Mouse (Mus musculus) kidney, postnatal 0 days (tissue): ENCODE measurements at regions not wholly inside any gene's neighbourhood (a gene's known extent, or its start where the extent isn't known, plus 50 kb on each side); places are given as distances from the start of the nearest gene placed in this dataset.

Source experiments
- ATAC-seq: fragments of 200-750 bp; cut with Nextera tagmentation; replicated peaks from 2 replicates; pipeline ENCODE4 v1.8.0; 2017; ENCODE audit warnings: low read depth, moderate number of reproducible peaks, moderate TSS enrichment, moderate library complexity; ENCODE audit not compliant: low FRiP score
- DNase-seq: peaks from one replicate; pipeline ENCODE4 v3.0.0-alpha.2; 2016; ENCODE audit warnings: low spot score
- H3K27ac ChIP-seq: fragments of 300-500 bp; sonication (generic); 2 replicates; pipeline ENCODE4 v1.5.1; 2014; ENCODE audit warnings: mild to moderate bottlenecking
- H3K27me3 ChIP-seq: fragments of 300-500 bp; sonication (generic); 2 replicates; pipeline ENCODE4 v1.6.1; 2014; ENCODE audit warnings: low read length, mixed read lengths; ENCODE audit not compliant: insufficient read depth
- H3K36me3 ChIP-seq: fragments of 300-500 bp; sonication (generic); 2 replicates; pipeline ENCODE4 v1.6.1; 2014; ENCODE audit warnings: low read length, mixed read lengths; ENCODE audit not compliant: insufficient read depth
- H3K4me1 ChIP-seq: fragments of 300-500 bp; sonication (generic); replicated peaks from 2 replicates; pipeline ENCODE4 v1.6.1; 2014; ENCODE audit warnings: antibody characterized with exemption, low read length, mixed read lengths; ENCODE audit not compliant: insufficient read depth
- H3K4me2 ChIP-seq: fragments of 300-500 bp; sonication (generic); 2 replicates; pipeline ENCODE4 v1.6.1; 2014; ENCODE audit warnings: mild to moderate bottlenecking, low read length, moderate library complexity, mixed read lengths
- H3K4me3 ChIP-seq: fragments of 300-500 bp; sonication (generic); replicated peaks from 2 replicates; pipeline ENCODE4 v1.5.1; 2014; ENCODE audit warnings: low read depth, low read length
- H3K9ac ChIP-seq: fragments of 300-500 bp; sonication (generic); 2 replicates; pipeline ENCODE4 v1.6.1; 2014; ENCODE audit warnings: low read depth, low read length
- H3K9me3 ChIP-seq: fragments of 300-500 bp; sonication (generic); replicated peaks from 2 replicates; pipeline ENCODE4 v1.6.1; 2016; ENCODE audit warnings: low read length, inconsistent platforms, mixed read lengths
- CTCF ChIP-seq: IDR thresholded peaks from 2 replicates; pipeline ENCODE4 v1.5.1; 2016; ENCODE audit warnings: antibody characterized with exemption, low read depth, mild to moderate bottlenecking, moderate library complexity
- WGBS: fragments of 180-500 bp; shearing (Covaris S2); extraction: QIAGEN DNeasy Blood & Tissue Kit; methylation state at CpG from one replicate; pipeline ENCODE4 v1.1.7; 2014; 5-methylcytosine and 5-hydroxymethylcytosine counted together

GRCm38 (mm10) chr2:180399651-180400513 is 56.2 kb upstream of the Slco4a1 start:
- DNase-seq = no peak
- Histone ChIP-seq H3K4me1 (no peaks in the 10 kb centered on the region), H3K9me3 (no peaks in the 10 kb centered on the region), H3K27ac (no peak overlapping the region), H3K36me3 (no peaks in the 10 kb centered on the region), H3K27me3 (no peaks in the 10 kb centered on the region), H3K4me3 (no peak overlapping the region), H3K9ac (no peak overlapping the region), H3K4me2 (no peak overlapping the region)
- WGBS = 55% methylated on average over 8 of the region's 8 CpGs
- no peak for ATAC-seq
- no peak for TF ChIP-seq CTCF

DNA sequence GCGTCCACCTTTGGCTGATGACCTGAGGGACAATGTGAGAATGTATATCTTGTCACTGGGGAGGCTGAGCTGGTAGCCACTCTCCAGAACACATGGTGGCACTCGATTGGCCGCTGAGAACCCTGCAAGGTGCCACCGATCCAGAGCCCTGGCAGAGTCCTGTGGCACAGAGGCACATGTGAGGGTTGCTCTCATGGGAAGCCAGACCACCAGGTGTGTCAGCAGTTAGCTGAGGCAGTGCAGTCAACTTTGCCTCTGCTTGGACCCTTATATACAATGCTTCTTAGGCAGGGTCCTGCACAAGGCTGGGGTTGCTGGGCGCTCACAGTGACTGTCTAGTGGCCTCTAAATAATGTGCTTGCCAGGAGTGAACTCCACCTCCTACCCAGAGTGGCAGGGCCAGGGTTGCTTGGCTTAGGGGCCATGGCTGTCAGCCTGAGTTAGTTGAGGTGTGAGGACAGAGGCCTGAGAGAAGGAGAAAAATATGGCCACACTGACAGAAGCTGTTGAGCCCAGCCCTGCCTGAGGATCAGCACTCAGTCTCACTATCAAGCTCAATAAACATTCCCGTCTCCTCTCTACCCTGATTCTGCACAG is 57.1 kb upstream of the Slco4a1 start:
- no peaks in the 10 kb centered on the region for H3K36me3 ChIP-seq
- ATAC-seq = no peak
- no peaks in the 10 kb centered on the region for H3K27me3 ChIP-seq
- 73% methylated on average over 6 of the region's 6 CpGs for WGBS
- H3K4me3 ChIP-seq = no peak overlapping the region
- H3K4me2 ChIP-seq = no peak overlapping the region
- no peak for DNase-seq
- no peak for TF ChIP-seq CTCF
- H3K9ac ChIP-seq = no peak overlapping the region
- H3K27ac ChIP-seq = no peak overlapping the region
- H3K4me1 ChIP-seq = no peaks in the 10 kb centered on the region
- no peaks in the 10 kb centered on the region for H3K9me3 ChIP-seq

GRCm38 (mm10) chr2:180398481-180398754 is 57.6 kb upstream of the Slco4a1 start:
- no peak for DNase-seq

GRCm38 (mm10) chr2:180397723-180398480 is 58.1 kb upstream of the Slco4a1 start:
- DNase-seq = no peak
- TF ChIP-seq CTCF = no peak
- H3K9ac ChIP-seq = no peak overlapping the region
- H3K27ac ChIP-seq = no peak overlapping the region
- H3K4me3 ChIP-seq = no peak overlapping the region
- no peaks in the 10 kb centered on the region for H3K36me3 ChIP-seq
- H3K4me2 ChIP-seq = no peak overlapping the region
- no peaks in the 10 kb centered on the region for H3K4me1 ChIP-seq
- no peak for ATAC-seq
- WGBS = 80% methylated on average over 11 of the region's 11 CpGs
- H3K27me3 ChIP-seq = no peaks in the 10 kb centered on the region
- no peaks in the 10 kb centered on the region for H3K9me3 ChIP-seq

More at GRCm38 (mm10) chr2:180398481-180398754, 57.6 kb upstream of the Slco4a1 start:
- no peak overlapping the region for H3K27ac ChIP-seq
- no peaks in the 10 kb centered on the region for H3K9me3 ChIP-seq
- 84% methylated on average over 4 of the region's 4 CpGs for WGBS
- no peaks in the 10 kb centered on the region for H3K36me3 ChIP-seq
- H3K27me3 ChIP-seq = no peaks in the 10 kb centered on the region
- no peak overlapping the region for H3K4me2 ChIP-seq
- no peak for TF ChIP-seq CTCF
- no peak overlapping the region for H3K4me3 ChIP-seq
- no peaks in the 10 kb centered on the region for H3K4me1 ChIP-seq
- H3K9ac ChIP-seq = no peak overlapping the region
- ATAC-seq = no peak

DNA sequence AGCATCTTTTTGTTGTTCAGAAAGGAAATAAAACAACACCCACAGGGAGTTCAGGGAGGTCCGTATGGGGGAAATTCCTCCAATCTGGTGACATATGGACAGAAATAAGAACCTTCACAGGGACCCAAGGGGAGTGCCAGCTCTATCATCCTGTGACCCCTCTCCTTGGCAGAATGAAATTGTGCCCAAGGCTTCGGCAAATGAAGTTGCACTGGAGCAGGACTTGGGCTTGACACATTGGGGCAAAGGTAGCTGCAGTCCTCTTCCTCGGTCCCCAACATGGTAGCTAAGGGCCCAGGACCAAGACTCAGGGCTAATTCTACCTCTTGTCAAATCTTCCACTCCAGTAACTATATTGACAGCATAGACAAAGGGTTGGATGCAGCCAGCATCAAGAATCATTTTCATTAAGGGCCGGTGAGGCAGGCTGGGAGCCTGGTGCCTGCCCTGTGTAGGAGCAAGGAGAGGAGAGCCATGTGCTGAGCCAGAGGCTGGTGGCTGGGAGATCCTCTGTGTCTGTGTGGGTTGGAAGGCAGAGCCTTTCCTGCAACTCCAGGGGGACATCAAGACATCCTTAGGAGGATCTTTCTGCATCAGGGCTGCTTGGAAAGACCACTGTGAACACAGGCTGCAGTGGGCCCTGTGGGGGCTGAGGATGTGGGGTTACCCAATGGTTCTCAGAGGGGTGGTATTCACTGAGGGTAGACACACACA is 59.2 kb upstream of the Slco4a1 start:
- no peaks in the 10 kb centered on the region for H3K4me1 ChIP-seq
- no peak overlapping the region for H3K4me2 ChIP-seq
- 59% methylated on average over 4 of the region's 4 CpGs for WGBS
- DNase-seq = no peak
- no peaks in the 10 kb centered on the region for H3K9me3 ChIP-seq
- no peak overlapping the region for H3K4me3 ChIP-seq
- no peak overlapping the region for H3K27ac ChIP-seq
- no peak for TF ChIP-seq CTCF
- no peaks in the 10 kb centered on the region for H3K27me3 ChIP-seq
- H3K36me3 ChIP-seq = no peaks in the 10 kb centered on the region
- ATAC-seq = no peak
- H3K9ac ChIP-seq = no peak overlapping the region

DNA sequence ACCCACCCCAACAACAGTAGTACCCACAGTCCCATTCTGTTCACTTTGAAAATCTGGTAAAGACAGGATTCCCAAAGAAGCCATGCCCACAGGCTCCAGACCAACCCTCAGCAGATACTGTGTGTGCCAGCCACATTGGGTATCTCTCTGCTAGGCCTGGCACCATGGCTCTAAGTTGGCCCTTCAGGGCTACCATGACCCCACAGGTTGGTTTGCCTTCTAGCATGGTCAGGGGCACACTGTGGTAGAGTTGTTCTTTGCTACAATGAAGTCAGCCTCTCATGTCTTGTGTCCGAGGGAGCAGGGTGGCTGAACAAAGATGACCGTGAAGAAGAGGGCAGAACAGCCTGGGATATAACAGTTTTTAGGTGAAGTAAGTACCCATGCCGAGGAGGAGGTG is 59.8 kb upstream of the Slco4a1 start:
- no peaks in the 10 kb centered on the region for H3K9me3 ChIP-seq
- no peak overlapping the region for H3K4me2 ChIP-seq
- H3K27ac ChIP-seq = no peak overlapping the region
- DNase-seq (no peak), ATAC-seq (no peak)
- H3K27me3 ChIP-seq = no peaks in the 10 kb centered on the region
- H3K36me3 ChIP-seq = no peaks in the 10 kb centered on the region
- WGBS = 66% methylated on average over 3 of the region's 3 CpGs
- no peaks in the 10 kb centered on the region for H3K4me1 ChIP-seq
- no peak for TF ChIP-seq CTCF
- H3K4me3 ChIP-seq = no peak overlapping the region
- H3K9ac ChIP-seq = no peak overlapping the region
